Mouse (Mus musculus): ENCODE measurements around the gene Uvrag.

DNA sequence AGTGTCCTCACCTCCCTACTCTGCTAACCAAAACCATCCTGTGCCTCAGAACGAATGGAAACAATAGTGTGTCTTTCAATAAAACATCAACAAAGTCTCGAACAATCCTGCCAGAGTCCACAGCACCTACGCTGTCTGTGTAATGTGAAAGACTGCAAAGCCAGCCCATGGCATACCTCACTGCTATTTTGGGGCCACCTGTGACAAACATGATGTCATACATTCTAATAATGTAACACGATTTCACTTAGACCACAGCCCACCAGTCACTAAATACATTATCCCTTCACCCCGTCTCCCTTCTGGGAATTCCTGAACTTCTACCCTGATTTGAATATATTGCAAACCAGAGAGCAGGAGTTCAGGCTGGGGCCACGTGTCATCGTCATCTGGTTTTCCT is 173.3 kb downstream of the Uvrag start:
- TF ChIP-seq EP300 (IDR thresholded peaks at IDR 0.05; ENCODE audit: insufficient read depth, low read depth, low read length) (no peak), CTCF (IDR thresholded peaks at IDR 0.05) (no peak)

Measured in heart, adult 2 months (tissue).